Mouse (Mus musculus) cerebellum, postnatal 14 days (tissue): ENCODE measurements at regions not wholly inside any gene's neighbourhood (a gene's known extent, or its start where the extent isn't known, plus 50 kb on each side); places are given as distances from the start of the nearest gene placed in this dataset.

Experiments
- DNase-seq, 2 experiments: peaks; one replicate each; pipeline ENCODE4 v3.0.0; 2021; ENCODE audit warnings: mixed read lengths in 2 of 2

GRCm38 (mm10) chr15:13455560-13456219, 282.2 kb upstream of the Cdh6 start:
- no peak for DNase-seq

GRCm38 (mm10) chr15:13450385-13450784, 276.9 kb upstream of the Cdh6 start:
- DNase-seq: no peak

- DNase-seq: no peak
These were observed 261.1 kb upstream of the Cdh6 start for GRCm38 (mm10) chr15:13434608-13435007.

- DNase-seq: no peak
These were observed 259.5 kb upstream of the Cdh6 start for GRCm38 (mm10) chr15:13432971-13433370.

- DNase-seq: no peak
These were observed 246.1 kb upstream of the Cdh6 start for GRCm38 (mm10) chr15:13419616-13420015.

GRCm38 (mm10) chr15:13410065-13410688, 236.7 kb upstream of the Cdh6 start:
- DNase-seq: peak; percentile 61 to 70

GRCm38 (mm10) chr15:13393155-13393554, 219.7 kb upstream of the Cdh6 start:
- no peak for DNase-seq

- no peak for DNase-seq
These were observed 217.9 kb upstream of the Cdh6 start for GRCm38 (mm10) chr15:13391331-13391730.

GRCm38 (mm10) chr15:13384815-13385214, 211.3 kb upstream of the Cdh6 start:
- DNase-seq: no peak

- DNase-seq: no peak
These were observed 202.1 kb upstream of the Cdh6 start for GRCm38 (mm10) chr15:13375590-13375989.

GRCm38 (mm10) chr15:13368799-13369198, 195.3 kb upstream of the Cdh6 start:
- DNase-seq: no peak

GRCm38 (mm10) chr15:13367291-13367954, 193.9 kb upstream of the Cdh6 start:
- no peak for DNase-seq

GRCm38 (mm10) chr15:13366606-13367005, 193.1 kb upstream of the Cdh6 start:
- no peak for DNase-seq

GRCm38 (mm10) chr15:13360741-13361140, 187.3 kb upstream of the Cdh6 start:
- no peak for DNase-seq

- DNase-seq: no peak
These were observed 185.6 kb upstream of the Cdh6 start for GRCm38 (mm10) chr15:13359026-13359425.

- DNase-seq: no peak
These were observed 176.8 kb upstream of the Cdh6 start for GRCm38 (mm10) chr15:13350321-13350720.

GRCm38 (mm10) chr15:13336392-13336791, 162.9 kb upstream of the Cdh6 start:
- no peak for DNase-seq

- DNase-seq: no peak
These were observed 151.0 kb upstream of the Cdh6 start for GRCm38 (mm10) chr15:13324439-13324838.

- DNase-seq: no peak
These were observed 147.3 kb upstream of the Cdh6 start for GRCm38 (mm10) chr15:13320599-13321348.

- DNase-seq: peak; percentile 49 to 69
These were observed 131.1 kb upstream of the Cdh6 start for GRCm38 (mm10) chr15:13304562-13304961.

- peak; percentile 65 to 67 for DNase-seq
These were observed 130.0 kb upstream of the Cdh6 start for GRCm38 (mm10) chr15:13303456-13303855.

GRCm38 (mm10) chr15:13302672-13303071, 129.2 kb upstream of the Cdh6 start:
- peak; percentile 78 to 87 for DNase-seq

- DNase-seq: peak; percentile 40 to 45
These were observed 123.5 kb upstream of the Cdh6 start for GRCm38 (mm10) chr15:13296967-13297366.
